Mouse (Mus musculus): ENCODE results near the gene Ankzf1.

Gene Ankzf1

DNA sequence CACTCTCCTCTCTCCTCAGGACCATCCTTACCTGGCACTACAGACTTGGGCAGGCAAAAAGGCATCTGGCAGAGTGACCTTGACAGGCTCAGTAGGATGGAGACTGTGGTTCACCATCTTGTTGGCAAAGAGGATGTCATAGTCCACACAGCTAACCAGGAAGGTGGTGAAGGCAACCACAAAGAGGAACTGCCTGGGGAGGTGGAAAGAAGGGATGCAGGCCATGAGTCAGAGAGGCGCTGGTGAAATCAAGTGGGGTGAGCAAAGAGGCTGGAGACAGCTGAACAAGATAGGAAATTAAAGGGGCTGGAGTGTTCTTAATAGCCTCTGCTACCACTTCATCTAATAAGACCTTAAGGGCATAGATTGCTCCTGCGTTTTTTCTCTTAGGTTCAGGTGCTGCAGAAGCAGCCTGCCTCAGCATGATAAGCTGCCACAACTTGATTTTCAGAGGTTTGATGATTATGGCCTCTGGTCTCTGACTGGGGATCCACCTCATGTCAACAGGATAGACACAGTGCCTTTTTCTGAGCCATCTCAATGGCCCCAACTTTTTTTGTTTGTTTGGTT is 4.0 kb upstream of the Ankzf1 start:
- no peak for DNase-seq (ENCODE audit: low spot score in 2 of 2)

GRCm38 (mm10) chr1:75190577-75190976 is 1.4 kb upstream of the Ankzf1 start:
- DNase-seq (ENCODE audit: low spot score in 2 of 2): no peak

- no peak for DNase-seq (ENCODE audit: low spot score in 2 of 2)
Observed at GRCm38 (mm10) chr1:75191258-75191621, 711 bp upstream of the Ankzf1 start.

DNA sequence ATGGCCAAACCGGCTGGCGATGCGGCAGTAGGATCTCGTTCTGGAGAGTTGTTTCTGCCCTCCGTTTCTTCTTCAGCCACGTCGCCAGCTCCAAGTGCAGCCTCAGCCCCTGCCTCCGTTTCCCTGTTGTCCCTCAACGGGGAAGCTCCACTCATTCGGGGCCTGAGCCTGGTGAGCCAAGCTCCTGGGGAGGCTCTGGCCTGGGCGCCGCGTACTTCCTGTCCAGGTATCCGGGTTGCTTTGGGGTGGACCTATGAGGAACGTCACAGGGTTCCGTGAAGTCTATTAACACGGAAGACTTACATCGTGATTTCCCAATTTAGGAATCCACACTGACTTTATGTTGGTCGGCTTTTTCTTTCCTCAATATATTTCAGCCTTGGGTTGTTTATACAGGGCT is 501 bp downstream of the Ankzf1 start:
- DNase-seq (ENCODE audit: low spot score in 2 of 2): no peak

- DNase-seq (ENCODE audit: low spot score in 2 of 2): no peak
Observed at GRCm38 (mm10) chr1:75201236-75201635, 9.3 kb downstream of the Ankzf1 start.

DNA sequence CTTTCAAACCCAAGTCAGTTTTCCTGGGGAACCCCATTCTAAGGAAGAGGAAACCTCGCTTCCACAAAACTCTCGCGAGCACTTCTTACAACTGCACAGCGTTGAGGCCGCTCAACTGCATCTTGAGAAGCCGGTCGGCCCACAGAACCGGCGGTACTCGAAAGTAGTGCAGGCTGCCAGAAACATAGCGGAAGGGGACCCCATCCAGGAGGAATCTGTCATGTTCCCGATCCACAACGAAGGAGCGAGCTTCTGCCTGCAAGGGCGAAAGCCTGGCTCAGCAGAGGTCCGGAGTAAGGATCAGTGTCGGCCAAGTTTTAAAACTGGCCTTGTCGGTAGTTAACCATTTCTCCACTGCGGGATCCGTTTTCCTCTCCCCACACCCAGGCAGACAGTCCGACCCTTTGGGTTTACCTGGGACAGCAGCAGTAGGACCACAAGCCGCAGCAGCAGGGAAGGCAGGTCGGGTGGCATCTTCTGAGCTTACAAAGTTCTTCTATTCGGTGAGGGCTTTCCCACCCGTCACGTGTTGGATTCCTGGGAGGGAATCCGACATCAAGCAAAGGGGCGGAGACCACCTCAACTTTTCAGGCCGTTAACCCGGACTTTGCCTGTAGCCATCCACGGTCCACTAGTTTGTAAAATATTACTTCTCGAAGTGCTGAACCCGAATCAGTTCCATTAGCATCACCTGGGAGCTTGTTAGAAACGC is 17.2 kb downstream of the Ankzf1 start:
- no peak for DNase-seq (ENCODE audit: low spot score in 2 of 2)

GRCm38 (mm10) chr1:75210136-75211087 is 18.5 kb downstream of the Ankzf1 start, which contains the start of the genes Glb1l and Stk16:
Glb1l (minus strand) TSS chr1:75210813.
Stk16 (plus strand) TSS chr1:75210838.
- DNase-seq (ENCODE audit: low spot score in 2 of 2): peak; percentile 93 to 95

GRCm38 (mm10) chr1:75211141-75211708 is 19.3 kb downstream of the Ankzf1 start:
- no peak for DNase-seq (ENCODE audit: low spot score in 2 of 2)

- no peak for DNase-seq (ENCODE audit: low spot score in 2 of 2)
Observed at GRCm38 (mm10) chr1:75212542-75212941, 20.6 kb downstream of the Ankzf1 start.

GRCm38 (mm10) chr1:75213096-75213495 is 21.1 kb downstream of the Ankzf1 start:
- DNase-seq (ENCODE audit: low spot score in 2 of 2): no peak

- no peak for DNase-seq (ENCODE audit: low spot score in 2 of 2)
Observed at GRCm38 (mm10) chr1:75214442-75214841, 22.5 kb downstream of the Ankzf1 start.

DNA sequence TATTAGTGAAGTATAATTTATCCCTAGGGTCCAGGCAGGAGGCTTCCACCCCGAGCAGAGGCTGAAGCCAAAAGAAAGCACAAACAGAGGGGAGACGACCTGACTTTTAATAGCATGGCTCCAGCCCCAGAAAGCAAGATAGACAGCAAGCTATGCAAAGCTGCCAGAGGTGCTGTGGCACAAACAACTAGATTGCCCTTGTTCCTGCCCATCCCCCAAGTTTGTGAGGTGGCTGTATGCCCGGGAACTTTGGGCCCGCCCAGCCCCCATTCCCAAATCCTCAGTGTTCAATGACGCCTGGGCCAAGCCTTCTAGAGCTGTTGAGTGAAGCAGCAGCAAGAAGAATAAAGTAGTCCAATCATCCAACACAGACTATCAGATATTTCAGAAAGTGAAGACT is 22.9 kb downstream of the Ankzf1 start:
- no peak for DNase-seq (ENCODE audit: low spot score in 2 of 2)

- no peak for DNase-seq (ENCODE audit: low spot score in 2 of 2)
Observed at GRCm38 (mm10) chr1:75215785-75216184, 23.8 kb downstream of the Ankzf1 start.

DNA sequence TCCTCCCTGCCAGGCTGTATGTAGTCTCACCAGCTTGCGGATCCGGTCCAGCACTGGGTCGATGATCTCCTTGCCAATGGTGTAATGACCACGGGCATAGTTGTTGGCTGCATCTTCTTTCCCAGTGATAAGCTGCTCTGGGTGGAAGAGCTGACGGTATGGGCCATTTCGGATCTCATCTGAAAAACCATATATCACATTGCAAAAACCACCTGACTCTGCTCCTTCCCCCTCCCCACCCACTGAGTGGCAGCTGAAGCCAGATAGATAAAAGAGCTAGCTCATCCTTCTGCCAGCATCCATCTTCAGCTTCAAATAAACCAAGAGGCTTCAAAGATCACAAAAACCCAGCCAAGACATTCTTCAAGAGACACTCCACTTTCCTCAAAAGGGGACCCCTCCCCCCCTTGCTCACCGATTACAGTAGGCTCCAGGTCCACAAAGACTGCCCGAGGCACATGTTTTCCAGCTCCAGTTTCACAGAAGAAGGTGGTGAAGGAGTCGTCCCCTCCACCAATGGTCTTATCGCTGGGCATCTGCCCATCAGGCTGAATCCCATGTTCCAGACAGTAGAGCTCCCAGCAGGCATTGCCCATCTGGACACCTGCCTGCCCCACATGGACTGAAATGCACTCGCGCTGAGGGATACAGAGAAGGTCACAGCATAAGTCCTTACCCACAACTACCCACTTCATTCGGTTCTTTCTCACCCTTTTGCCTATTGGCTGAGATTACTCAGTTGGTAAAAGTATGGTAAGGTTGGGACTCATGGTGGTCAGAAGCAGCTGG is 25.0 kb downstream of the Ankzf1 start:
- no peak for DNase-seq (ENCODE audit: low spot score in 2 of 2)

- DNase-seq (ENCODE audit: low spot score in 2 of 2): no peak
Observed at GRCm38 (mm10) chr1:75217893-75218226, 25.9 kb downstream of the Ankzf1 start.

DNA sequence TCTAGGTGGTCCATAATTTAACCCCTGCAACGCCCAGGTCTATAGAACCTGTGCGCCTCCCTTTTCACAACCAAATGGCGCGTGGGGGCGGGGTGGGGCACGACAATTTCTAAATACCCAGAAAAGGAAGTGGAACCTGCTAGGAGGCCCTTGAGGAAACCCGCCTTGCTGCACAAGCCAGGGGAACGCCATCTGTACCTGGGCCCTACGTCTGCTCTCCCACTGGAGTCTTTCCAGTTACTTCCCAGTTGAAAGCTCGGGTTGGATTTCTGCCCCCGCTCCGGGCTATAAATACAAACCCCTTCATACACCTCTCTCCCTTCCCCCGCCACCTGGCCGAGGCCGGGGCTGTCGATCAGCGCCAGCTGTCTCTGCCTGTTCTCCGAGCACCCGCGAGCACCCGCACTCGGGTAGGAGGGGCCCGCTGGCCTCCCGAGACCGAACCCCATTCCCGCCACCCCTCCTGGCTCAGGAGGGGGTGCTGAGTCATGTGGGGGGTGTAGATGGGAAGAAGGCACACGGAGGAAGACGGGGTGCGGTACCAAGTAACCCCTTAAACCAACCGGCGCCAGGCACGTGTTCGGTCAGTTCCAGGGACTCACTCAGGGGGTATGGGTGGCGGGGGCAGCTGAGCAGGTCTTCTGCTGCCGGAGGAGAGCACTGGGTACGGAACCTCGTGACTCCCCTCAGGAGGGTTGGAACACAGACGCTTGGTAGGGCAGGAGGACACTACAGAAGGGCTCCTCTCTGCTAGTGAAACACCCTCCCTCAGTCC is 26.5 kb downstream of the Ankzf1 start:
- no peak for DNase-seq (ENCODE audit: low spot score in 2 of 2)

DNA sequence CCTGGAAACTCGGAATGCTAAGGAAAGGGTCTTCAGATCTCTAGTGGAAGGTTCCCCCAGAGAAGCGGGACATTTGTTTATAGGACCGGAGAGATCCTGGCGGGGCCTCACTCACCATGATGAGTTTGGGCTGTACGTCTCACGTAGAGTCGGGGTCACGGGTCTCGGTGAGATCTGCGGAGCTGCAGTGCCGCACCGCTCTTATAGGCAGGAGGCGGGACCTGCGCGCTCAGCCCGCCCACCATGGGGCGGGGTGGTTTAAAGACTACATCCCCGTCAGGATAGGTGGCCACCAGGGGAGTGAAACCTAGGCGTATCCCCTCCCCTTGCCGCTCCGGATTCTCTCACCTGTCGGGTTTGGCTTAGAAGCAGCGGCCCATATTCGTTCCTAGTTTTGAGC is 27.1 kb downstream of the Ankzf1 start:
- peak; percentile 68 to 69 for DNase-seq (ENCODE audit: low spot score in 2 of 2)

GRCm38 (mm10) chr1:75219531-75219930 is 27.6 kb downstream of the Ankzf1 start, which contains the start of gene Tuba4a:
Tuba4a (minus strand) TSS chr1:75219865.
- DNase-seq (ENCODE audit: low spot score in 2 of 2): peak in 1 of 2 experiments; percentile 41

DNA sequence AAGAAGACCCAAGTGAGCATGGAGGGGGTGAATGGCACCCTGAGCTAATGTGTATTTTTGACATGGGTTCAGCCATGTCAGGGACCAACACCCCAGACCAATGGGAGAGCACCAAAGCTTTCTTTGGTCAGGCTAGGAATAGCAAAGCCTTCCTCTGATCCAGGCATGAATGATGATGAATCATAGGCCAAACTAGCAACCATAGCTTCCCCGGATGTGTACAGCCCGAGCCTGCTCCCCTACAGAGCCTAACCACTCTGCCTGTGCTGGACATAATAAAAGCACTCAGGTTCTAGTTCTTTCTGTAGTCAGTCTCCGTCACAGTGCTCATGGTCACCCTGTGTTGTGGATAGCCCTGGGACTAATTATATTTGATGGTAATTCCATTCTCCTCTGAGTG is 29.6 kb downstream of the Ankzf1 start:
- no peak for DNase-seq (ENCODE audit: low spot score in 2 of 2)

GRCm38 (mm10) chr1:75222926-75223325 is 31.0 kb downstream of the Ankzf1 start:
- no peak for DNase-seq (ENCODE audit: low spot score in 2 of 2)

GRCm38 (mm10) chr1:75223532-75223931 is 31.6 kb downstream of the Ankzf1 start:
- DNase-seq (ENCODE audit: low spot score in 2 of 2): no peak
